Mouse (Mus musculus): ENCODE results near the gene Slc2a9.
A peak's percentile ranks its signal among the peaks of the same experiment; 100 is the strongest.

The Slc2a9 gene

DNA sequence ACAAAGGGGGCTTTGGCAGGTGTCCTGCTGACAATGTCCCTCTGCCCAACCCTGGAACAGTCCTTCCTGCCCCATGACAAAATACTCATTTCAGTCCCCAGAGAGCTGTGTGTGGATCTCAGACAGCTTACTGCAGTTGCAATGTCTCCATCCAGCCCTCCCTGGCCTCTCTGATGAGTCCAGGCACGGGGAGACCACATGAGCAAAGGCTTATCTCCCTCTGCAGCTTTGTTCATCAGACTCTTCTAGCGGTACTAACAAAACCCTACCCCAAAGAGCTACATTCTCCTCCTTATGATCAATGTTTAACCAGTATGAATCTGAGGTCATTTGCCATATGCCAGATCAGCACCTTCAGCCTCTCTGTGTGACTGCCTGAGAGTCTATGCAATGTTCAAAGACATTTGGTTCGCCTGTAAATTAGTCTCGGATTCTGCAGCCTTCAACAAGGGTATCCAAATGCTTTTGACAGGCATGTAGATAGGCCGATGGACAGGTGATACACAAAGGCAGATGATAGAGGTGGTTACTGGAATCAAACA lies 36.3 kb downstream of the Slc2a9 start:
- DNase-seq, result no peak

DNA sequence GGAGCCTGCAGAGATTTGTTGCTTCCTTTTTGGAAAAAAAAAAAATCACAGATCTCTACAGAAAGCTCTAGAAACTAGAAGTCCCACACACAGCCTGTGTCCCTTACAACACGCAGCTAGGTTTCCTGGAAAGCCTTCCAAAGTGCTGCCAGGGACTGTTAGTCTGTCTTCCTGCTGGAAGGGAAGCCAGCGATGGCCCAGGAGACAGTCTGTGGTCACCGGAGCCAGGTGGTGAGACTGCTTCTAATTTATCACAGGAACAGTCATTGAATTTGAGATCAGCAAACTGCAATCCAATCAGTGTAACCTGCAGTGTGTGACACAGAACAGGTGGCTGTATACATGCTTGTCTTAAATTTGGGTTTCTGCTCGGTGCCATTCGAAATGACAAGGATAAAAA lies 41.7 kb downstream of the Slc2a9 start:
- no peak for DNase-seq

- DNase-seq, result no peak
Measured at GRCm38 (mm10) chr5:38450936-38451335, 52.0 kb downstream of the Slc2a9 start.

- DNase-seq, result no peak
Measured at GRCm38 (mm10) chr5:38449607-38450006, 53.3 kb downstream of the Slc2a9 start.

DNA sequence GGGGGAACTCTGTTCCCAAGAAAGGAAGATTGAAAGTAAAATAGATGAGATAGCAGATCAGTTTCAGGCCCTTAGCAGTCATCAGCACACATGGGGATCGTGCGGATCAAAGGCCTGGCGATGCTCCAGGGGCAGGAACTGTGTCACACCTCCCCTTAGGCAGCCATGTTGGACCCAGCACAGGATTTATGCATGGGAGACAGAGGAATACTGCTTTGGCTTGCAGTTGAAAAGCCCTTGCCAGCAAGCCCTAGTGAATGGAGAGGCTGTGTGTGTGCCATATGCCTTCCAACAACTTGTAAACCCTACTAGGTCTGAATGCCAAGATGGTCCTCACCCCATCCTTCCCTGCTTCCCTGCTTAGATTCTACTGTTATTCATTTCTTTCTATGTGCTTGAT lies 54.8 kb downstream of the Slc2a9 start:
- no peak for DNase-seq

DNA sequence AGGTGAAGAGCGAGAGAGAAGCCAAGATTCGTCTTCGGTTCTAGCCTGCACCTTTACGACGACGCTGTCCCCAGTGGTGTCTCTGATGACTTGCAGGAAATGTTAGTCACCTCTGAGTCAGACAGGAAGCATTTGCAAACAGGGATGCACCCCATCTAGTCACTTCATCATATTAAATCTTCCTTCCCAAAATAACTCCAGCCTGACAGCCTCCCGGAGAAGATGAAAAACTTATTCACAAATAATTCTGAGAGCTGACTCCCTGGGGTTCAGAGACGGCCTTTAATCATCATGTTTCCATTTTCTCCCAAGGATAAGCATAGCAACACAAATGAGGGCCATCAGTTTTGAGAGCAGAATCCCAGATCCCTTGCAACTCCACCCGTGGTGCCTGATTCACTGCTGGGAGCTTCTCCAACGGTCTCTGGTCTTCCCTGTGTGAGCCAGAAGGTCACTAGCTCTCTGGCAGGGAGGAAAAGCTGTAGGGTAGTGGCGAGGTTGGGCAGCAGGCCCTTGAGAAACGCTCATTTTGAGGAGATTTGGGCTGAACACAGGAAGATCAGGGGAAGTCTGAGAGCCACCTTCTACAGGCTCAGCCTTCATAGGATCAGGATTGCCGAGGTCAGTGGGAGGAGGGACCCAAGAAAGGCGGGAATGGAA lies 56.5 kb downstream of the Slc2a9 start:
- DNase-seq, result peak in 1 of 2 experiments; percentile 9

- peak in 1 of 2 experiments; percentile 11 for DNase-seq
Measured at GRCm38 (mm10) chr5:38441088-38441839, 61.7 kb downstream of the Slc2a9 start.

DNA sequence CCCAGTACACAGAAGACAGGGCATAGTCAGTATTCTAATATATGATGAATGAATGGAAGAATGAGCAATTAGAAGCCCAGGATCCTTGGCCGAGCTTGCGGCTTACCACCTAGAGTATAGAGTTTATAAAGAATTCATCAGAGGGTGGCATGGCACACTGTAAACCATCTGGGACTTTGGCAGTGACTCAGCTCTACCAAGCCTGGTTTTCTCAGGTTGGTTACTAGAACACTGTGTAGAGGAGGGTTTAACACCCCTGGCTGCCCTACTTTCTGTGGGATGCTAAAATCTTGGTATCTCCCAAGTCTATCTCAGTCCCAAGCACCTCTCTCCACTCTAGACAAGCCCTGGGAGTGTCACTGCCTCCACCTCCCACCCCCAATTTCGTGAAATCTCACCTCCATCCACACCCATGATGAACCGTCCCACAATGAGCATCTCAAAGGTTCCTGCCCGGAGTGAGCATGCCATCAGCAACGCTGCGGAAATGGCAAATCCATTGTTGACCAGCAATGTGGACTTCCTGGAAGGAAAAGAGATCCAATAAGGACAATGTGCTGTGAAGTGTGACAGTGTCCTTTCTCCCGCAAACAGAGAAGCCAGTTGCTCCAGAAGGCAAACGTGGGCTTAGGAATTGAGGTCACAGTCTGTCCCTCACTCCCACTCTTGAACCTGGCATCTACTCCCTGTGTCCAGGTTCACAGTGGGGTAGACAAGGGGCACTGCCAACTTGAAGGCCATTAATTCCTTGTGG lies 62.5 kb downstream of the Slc2a9 start:
- no peak for DNase-seq

- peak in 1 of 2 experiments; percentile 6 for DNase-seq
Measured at GRCm38 (mm10) chr5:38436681-38437080, 66.3 kb downstream of the Slc2a9 start.

DNA sequence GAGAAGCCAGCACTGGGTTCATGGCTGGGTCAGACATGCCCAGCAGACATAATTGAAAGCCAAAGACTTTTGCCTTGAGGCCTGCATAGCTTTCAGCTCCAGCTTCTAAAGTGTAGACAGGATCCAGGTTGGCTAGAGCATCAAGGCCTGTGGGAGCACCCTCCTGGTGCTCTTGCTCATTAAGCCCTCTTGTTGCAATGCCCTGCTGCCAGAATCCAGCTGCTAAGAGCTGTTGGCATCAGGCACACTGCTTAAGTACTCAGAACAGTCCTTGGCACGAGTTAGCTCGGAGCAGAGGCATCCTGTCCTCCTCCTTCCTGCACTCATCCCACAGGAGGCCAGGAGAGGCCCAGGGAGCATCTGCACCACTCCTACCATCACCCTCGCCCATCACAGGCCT lies 68.1 kb downstream of the Slc2a9 start:
- no peak for DNase-seq

- no peak for DNase-seq
Measured at GRCm38 (mm10) chr5:38431201-38431600, 71.7 kb downstream of the Slc2a9 start.

- no peak for DNase-seq
Measured at GRCm38 (mm10) chr5:38429106-38429505, 73.8 kb downstream of the Slc2a9 start.

DNA sequence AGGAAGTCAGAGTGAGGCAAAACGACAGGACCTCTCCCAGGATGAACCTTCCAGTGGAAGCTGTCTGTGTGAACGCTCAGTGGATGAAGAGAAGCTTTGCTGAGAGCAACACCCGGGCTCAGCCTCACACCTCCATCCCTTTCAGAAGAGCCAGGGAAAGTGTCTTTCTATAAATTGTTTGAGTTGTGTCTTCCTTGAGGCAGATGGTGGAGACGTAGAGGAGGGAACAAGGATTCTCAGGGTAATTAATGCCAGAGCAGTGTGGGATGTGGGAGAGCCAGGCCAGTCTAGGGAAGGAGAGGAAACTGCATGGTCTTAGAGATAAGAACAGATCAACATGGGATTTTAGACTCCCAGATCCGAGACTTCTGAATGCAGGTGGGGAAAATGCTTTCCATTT lies 75.2 kb downstream of the Slc2a9 start:
- DNase-seq, result no peak

GRCm38 (mm10) chr5:38425569-38425968 lies 77.4 kb downstream of the Slc2a9 start:
- DNase-seq, result no peak

DNA sequence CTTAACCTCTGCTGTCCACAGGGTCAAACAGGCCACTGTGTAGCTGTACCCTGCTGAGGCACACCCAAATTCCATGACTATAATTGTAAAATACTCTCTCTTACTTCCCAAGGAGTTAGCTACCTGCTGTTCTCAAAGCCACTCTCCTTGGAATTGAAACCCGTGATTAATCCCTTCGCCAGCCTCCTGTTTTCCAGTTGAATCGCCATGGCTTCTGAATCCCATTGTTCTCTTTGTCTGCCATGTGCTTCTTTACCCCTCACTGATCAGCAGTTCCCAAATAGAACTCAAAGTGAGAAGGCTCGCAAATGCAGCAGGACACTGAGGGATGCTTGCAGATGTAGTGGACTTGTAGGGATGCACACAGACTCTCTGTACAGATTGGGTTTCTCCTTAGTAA lies 80.5 kb downstream of the Slc2a9 start:
- DNase-seq, result no peak

- DNase-seq, result no peak
Measured at GRCm38 (mm10) chr5:38418799-38419198, 84.1 kb downstream of the Slc2a9 start.

DNA sequence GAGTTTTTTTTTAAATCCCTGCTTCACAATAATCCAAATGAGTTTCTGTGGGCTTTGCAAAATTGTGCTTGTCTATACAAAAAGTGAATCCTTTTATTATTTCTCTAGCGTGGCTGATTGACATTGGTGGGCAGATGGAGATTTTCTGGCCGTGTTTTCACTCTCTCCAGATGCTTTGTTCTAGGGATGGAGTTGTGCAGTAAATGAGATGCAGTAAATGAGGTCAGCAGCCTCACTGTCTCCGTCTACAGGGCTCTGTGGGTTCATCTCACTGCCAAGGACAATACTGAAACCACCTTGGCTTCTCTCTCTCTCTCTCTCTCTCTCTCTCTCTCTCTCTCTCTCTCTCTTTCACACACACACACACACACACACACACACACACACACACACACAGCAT lies 99.3 kb downstream of the Slc2a9 start:
- DNase-seq, result no peak

- DNase-seq, result no peak
Measured at GRCm38 (mm10) chr5:38402288-38402687, 100.7 kb downstream of the Slc2a9 start.

GRCm38 (mm10) chr5:38388857-38389256 lies 114.1 kb downstream of the Slc2a9 start:
- DNase-seq, result no peak

GRCm38 (mm10) chr5:38388420-38388823 lies 114.5 kb downstream of the Slc2a9 start:
- DNase-seq, result peak; percentile 15 to 31

DNA sequence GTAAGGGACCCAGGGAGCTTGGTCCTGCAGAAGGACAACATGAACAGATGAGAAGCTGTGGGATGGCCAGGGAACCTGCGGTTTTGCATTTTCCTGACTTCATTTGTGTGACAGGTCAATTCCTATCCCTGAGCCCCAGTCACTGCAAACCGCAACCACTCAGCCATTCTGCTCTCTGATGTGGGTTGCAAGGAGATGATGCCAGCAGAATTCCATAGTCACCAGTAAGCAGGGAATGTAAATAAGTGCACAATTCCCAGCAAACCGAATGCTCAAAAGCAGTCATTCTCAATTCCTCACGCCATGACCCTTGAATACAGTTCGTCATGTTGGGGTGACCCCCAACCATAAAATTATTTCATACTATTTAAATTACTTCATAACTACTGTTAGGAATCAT lies 123.0 kb downstream of the Slc2a9 start:
- no peak for DNase-seq

DNA sequence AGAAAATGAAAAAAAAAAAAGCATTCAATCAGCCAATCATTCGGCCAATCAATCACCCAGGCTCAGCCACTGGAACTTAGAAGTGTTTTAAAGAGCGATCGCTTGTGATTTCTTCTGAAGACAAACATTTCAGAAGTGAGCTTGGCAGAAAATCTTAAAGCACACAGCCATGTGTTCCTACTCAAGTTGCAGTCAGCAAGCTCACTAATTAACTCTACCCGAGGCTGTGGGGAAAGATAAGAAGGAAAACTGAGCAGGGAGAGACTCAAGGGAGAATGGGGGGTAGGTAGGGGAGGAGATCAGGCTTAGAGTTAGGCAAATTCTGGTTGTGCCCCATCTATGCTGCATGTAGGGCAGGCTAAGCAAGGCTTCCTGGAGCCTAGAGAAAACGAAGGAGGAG lies 130.6 kb downstream of the Slc2a9 start:
- DNase-seq, result no peak

- DNase-seq, result no peak
Measured at GRCm38 (mm10) chr5:38371308-38371707, 131.6 kb downstream of the Slc2a9 start.

Measured in kidney, postnatal 4 days (tissue).